Mouse (Mus musculus): ENCODE data around the gene Ddb1. TPM values are rescaled to one million over a fixed set of nuclear protein-coding genes. Genes with fewer than 3 reads are reported as not detected.

Ddb1 gene
- polyA plus RNA-seq, 1 experiment from 2014 or later, result 277 TPM

GRCm38 (mm10) chr19:10665093-10665492 lies 60.0 kb downstream of the Ddb1 start:
- 50% methylated on average over 3 of the region's 3 CpGs for WGBS

GRCm38 (mm10) chr19:10665499-10665898 lies 60.4 kb downstream of the Ddb1 start:
- no peak overlapping the region for H3K27ac ChIP-seq (ENCODE audit: low read length)
- no peaks in the 10 kb centered on the region for H3K4me1 ChIP-seq (ENCODE audit: control insufficient read depth, insufficient read depth, low read length)
- ATAC-seq (replicated peaks; ENCODE audit: extremely low read depth, insufficient read depth, low FRiP score), result no peak
- no peak overlapping the region for H3K4me3 ChIP-seq (ENCODE audit: low read length)
- no peaks in the 10 kb centered on the region for H3K27me3 ChIP-seq (ENCODE audit: control insufficient read depth, insufficient read depth, low read length)
- no peaks in the 10 kb centered on the region for H3K36me3 ChIP-seq (ENCODE audit: control insufficient read depth, insufficient read depth)
- WGBS, result 18% methylated on average over 2 of the region's 2 CpGs
- H3K9ac ChIP-seq (ENCODE audit: low read length), result no peak overlapping the region
- H3K4me2 ChIP-seq (ENCODE audit: low read depth, low read length), result no peak overlapping the region
- no peaks in the 10 kb centered on the region for H3K9me3 ChIP-seq (replicated peaks; ENCODE audit: control insufficient read depth, low read length)

More at GRCm38 (mm10) chr19:10665093-10665492, 60.0 kb downstream of the Ddb1 start:
- no peak overlapping the region for H3K4me3 ChIP-seq (ENCODE audit: low read length)
- no peak overlapping the region for H3K27ac ChIP-seq (ENCODE audit: low read length)
- H3K9me3 ChIP-seq (replicated peaks; ENCODE audit: control insufficient read depth, low read length), result no peaks in the 10 kb centered on the region
- H3K4me1 ChIP-seq (ENCODE audit: control insufficient read depth, insufficient read depth, low read length), result no peaks in the 10 kb centered on the region
- no peak overlapping the region for H3K9ac ChIP-seq (ENCODE audit: low read length)
- H3K36me3 ChIP-seq (ENCODE audit: control insufficient read depth, insufficient read depth), result no peaks in the 10 kb centered on the region
- ATAC-seq (replicated peaks; ENCODE audit: extremely low read depth, insufficient read depth, low FRiP score), result no peak
- H3K27me3 ChIP-seq (ENCODE audit: control insufficient read depth, insufficient read depth, low read length), result no peaks in the 10 kb centered on the region
- no peak overlapping the region for H3K4me2 ChIP-seq (ENCODE audit: low read depth, low read length)

- no peak overlapping the region for H3K27ac ChIP-seq (ENCODE audit: low read length)
- no peaks in the 10 kb centered on the region for H3K27me3 ChIP-seq (ENCODE audit: control insufficient read depth, insufficient read depth, low read length)
- no peaks in the 10 kb centered on the region for H3K9me3 ChIP-seq (replicated peaks; ENCODE audit: control insufficient read depth, low read length)
- WGBS, result 79% methylated on average over 4 of the region's 4 CpGs
- no peaks in the 10 kb centered on the region for H3K36me3 ChIP-seq (ENCODE audit: control insufficient read depth, insufficient read depth)
- H3K4me3 ChIP-seq (ENCODE audit: low read length), result no peak overlapping the region
- H3K4me2 ChIP-seq (ENCODE audit: low read depth, low read length), result no peak overlapping the region
- no peaks in the 10 kb centered on the region for H3K4me1 ChIP-seq (ENCODE audit: control insufficient read depth, insufficient read depth, low read length)
- H3K9ac ChIP-seq (ENCODE audit: low read length), result no peak overlapping the region
- ATAC-seq (replicated peaks; ENCODE audit: extremely low read depth, insufficient read depth, low FRiP score), result no peak
These were observed 66.2 kb downstream of the Ddb1 start for GRCm38 (mm10) chr19:10671319-10671718.

GRCm38 (mm10) chr19:10671854-10672417 lies 66.8 kb downstream of the Ddb1 start:
- Histone ChIP-seq H3K9ac (ENCODE audit: low read length) (no peak overlapping the region), H3K4me3 (ENCODE audit: low read length) (no peak overlapping the region), H3K27me3 (ENCODE audit: control insufficient read depth, insufficient read depth, low read length) (no peaks in the 10 kb centered on the region), H3K27ac (ENCODE audit: low read length) (no peak overlapping the region), H3K4me2 (ENCODE audit: low read depth, low read length) (no peak overlapping the region), H3K9me3 (replicated peaks; ENCODE audit: control insufficient read depth, low read length) (no peaks in the 10 kb centered on the region), H3K36me3 (ENCODE audit: control insufficient read depth, insufficient read depth) (no peaks in the 10 kb centered on the region), H3K4me1 (ENCODE audit: control insufficient read depth, insufficient read depth, low read length) (no peaks in the 10 kb centered on the region)
- no peak for ATAC-seq (replicated peaks; ENCODE audit: extremely low read depth, insufficient read depth, low FRiP score)
- 68% methylated on average over 9 of the region's 9 CpGs for WGBS

GRCm38 (mm10) chr19:10673275-10673674 lies 68.1 kb downstream of the Ddb1 start:
- Histone ChIP-seq H3K9ac (ENCODE audit: low read length) (no peak overlapping the region), H3K9me3 (replicated peaks; ENCODE audit: control insufficient read depth, low read length) (no peaks in the 10 kb centered on the region), H3K4me3 (ENCODE audit: low read length) (no peak overlapping the region), H3K36me3 (ENCODE audit: control insufficient read depth, insufficient read depth) (no peaks in the 10 kb centered on the region), H3K4me2 (ENCODE audit: low read depth, low read length) (no peak overlapping the region), H3K4me1 (ENCODE audit: control insufficient read depth, insufficient read depth, low read length) (peaks cover 2% of the 10 kb centered on the region; the same call in 1 of the 2 replicates), H3K27ac (ENCODE audit: low read length) (no peak overlapping the region), H3K27me3 (ENCODE audit: control insufficient read depth, insufficient read depth, low read length) (no peaks in the 10 kb centered on the region)
- no peak for ATAC-seq (replicated peaks; ENCODE audit: extremely low read depth, insufficient read depth, low FRiP score)
- WGBS, result 33% methylated on average over 1 of the region's 1 CpGs

GRCm38 (mm10) chr19:10676656-10677055 lies 71.5 kb downstream of the Ddb1 start:
- Histone ChIP-seq H3K27me3 (ENCODE audit: control insufficient read depth, insufficient read depth, low read length) (no peaks in the 10 kb centered on the region), H3K9ac (ENCODE audit: low read length) (no peak overlapping the region), H3K36me3 (ENCODE audit: control insufficient read depth, insufficient read depth) (no peaks in the 10 kb centered on the region), H3K4me1 (ENCODE audit: control insufficient read depth, insufficient read depth, low read length) (peaks cover 6% of the 10 kb centered on the region; the same call in 1 of the 2 replicates), H3K9me3 (replicated peaks; ENCODE audit: control insufficient read depth, low read length) (no peaks in the 10 kb centered on the region), H3K27ac (ENCODE audit: low read length) (no peak overlapping the region), H3K4me3 (ENCODE audit: low read length) (no peak overlapping the region), H3K4me2 (ENCODE audit: low read depth, low read length) (no peak overlapping the region)
- ATAC-seq (replicated peaks; ENCODE audit: extremely low read depth, insufficient read depth, low FRiP score), result no peak
- 81% methylated on average over 16 of the region's 16 CpGs for WGBS

GRCm38 (mm10) chr19:10677915-10678771 lies 73.0 kb downstream of the Ddb1 start, which contains the start of gene Pga5:
Gene Pga5 (minus strand): TSS chr19:10678071.
- no peak within 1 kb of the TSS; the same call in 1 of the 2 replicates for H3K9ac ChIP-seq (ENCODE audit: low read length)
- WGBS, result 16% methylated on average over 6 of the region's 6 CpGs
- no peak within 1 kb of the TSS for H3K4me2 ChIP-seq (ENCODE audit: low read depth, low read length)
- no peak for ATAC-seq (replicated peaks; ENCODE audit: extremely low read depth, insufficient read depth, low FRiP score)
- H3K27ac ChIP-seq (ENCODE audit: low read length), result no peak within 1 kb of the TSS
- H3K9me3 ChIP-seq (replicated peaks; ENCODE audit: control insufficient read depth, low read length), result no peaks in the 10 kb centered on the region
- no peaks in the 10 kb centered on the region for H3K27me3 ChIP-seq (ENCODE audit: control insufficient read depth, insufficient read depth, low read length)
- H3K4me3 ChIP-seq (ENCODE audit: low read length), result no peak within 1 kb of the TSS
- no peaks in the 10 kb centered on the region for H3K36me3 ChIP-seq (ENCODE audit: control insufficient read depth, insufficient read depth)
- peaks cover 6% of the 10 kb centered on the region; the same call in 1 of the 2 replicates for H3K4me1 ChIP-seq (ENCODE audit: control insufficient read depth, insufficient read depth, low read length)

- Histone ChIP-seq H3K27ac (ENCODE audit: low read length) (no peak overlapping the region), H3K9ac (ENCODE audit: low read length) (no peak overlapping the region), H3K4me3 (ENCODE audit: low read length) (no peak overlapping the region), H3K4me1 (ENCODE audit: control insufficient read depth, insufficient read depth, low read length) (peaks cover 6% of the 10 kb centered on the region; the same call in 1 of the 2 replicates), H3K4me2 (ENCODE audit: low read depth, low read length) (no peak overlapping the region), H3K27me3 (ENCODE audit: control insufficient read depth, insufficient read depth, low read length) (no peaks in the 10 kb centered on the region), H3K36me3 (ENCODE audit: control insufficient read depth, insufficient read depth) (no peaks in the 10 kb centered on the region), H3K9me3 (replicated peaks; ENCODE audit: control insufficient read depth, low read length) (no peaks in the 10 kb centered on the region)
- ATAC-seq (replicated peaks; ENCODE audit: extremely low read depth, insufficient read depth, low FRiP score), result no peak
- 68% methylated on average over 1 of the region's 1 CpGs for WGBS
These were observed 73.6 kb downstream of the Ddb1 start for GRCm38 (mm10) chr19:10678772-10679067.

Measured in heart, embryonic 16.5 days (tissue).